Mouse (Mus musculus) induced T-regulatory cell, adult 2 months (primary cell): ENCODE results near the gene 9930021J03Rik.

Experiments
- DNase-seq: peaks from one replicate; pipeline ENCODE4 v3.0.0-alpha.2; 2012; ENCODE audit warnings: low read depth

9930021J03Rik gene

GRCm38 (mm10) chr19:29805917-29806785 lies at the start of gene 9930021J03Rik:
9930021J03Rik (minus strand) TSS chr19:29805989.
- DNase-seq = peak; percentile 99

DNA sequence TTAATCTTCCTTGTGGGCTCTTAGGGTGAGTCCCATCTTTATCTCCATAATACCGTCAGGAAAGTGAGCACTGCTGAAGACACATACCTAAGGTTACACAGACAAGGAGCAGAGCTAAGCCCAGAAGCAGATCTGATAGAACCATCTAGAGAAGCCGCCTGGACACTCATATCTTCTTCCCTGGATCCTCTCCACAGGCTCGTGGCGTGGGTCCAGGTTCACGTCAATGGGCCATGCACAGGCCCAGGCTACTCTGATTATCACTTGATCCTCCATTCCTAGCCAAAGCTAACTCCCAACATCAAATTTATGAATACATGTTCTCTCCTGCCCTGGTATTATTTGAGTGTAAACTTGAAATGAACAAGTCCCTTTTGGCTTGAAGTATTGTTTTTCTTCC lies 47.9 kb upstream of the 9930021J03Rik start:
- DNase-seq = no peak

- DNase-seq = no peak
These were observed 45.4 kb upstream of the 9930021J03Rik start for GRCm38 (mm10) chr19:29851036-29851690.

DNA sequence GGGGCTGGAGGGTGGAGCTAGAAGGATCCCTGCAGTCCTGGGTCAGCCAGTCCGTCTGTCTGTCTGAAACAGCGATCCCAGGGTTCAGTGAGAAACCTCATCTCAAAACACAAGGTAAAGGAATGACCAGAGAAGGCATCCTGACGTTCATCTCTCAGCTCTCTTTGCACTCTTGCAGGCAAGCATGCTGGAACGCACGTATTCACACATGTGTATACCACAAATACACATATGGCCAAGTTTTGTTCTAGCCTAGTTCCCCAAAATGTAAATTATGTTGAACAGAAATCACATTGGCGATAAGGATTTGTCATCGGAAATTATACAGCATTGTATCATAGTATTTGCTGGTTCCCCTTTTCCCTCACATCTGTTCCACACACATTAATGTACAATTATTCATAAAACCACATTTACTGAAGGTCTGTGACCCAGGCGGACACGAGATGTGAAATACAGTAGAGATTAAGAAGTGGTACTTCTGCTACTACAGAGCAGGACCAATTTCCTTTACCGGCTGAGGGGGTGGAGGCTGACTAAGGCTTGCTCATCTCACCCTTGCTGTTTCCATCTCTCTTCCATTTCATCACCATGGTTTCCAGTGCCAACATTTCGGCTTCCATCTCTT lies 44.2 kb upstream of the 9930021J03Rik start:
- no peak for DNase-seq

- DNase-seq = no peak
These were observed 38.4 kb upstream of the 9930021J03Rik start for GRCm38 (mm10) chr19:29844036-29844661.

GRCm38 (mm10) chr19:29843641-29844035 lies 37.8 kb upstream of the 9930021J03Rik start:
- no peak for DNase-seq

DNA sequence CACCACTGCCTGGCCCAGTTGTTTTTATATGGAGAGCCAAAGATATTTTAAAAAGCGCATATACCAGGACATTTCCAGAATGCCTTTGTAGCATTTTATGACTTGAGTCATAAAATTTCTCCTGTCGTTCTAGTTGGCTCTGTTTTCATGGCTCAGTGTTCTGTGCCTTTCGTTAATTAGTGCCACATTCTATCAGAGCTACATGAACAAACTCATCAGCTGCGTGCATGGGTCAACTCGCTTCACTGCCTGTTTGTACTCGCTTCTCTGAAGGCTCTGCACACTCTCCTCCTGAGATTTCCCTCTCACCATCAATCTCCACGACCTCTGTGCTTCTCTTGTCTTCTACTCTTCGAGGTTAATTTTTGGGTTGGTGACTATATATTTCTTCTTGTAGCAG lies 37.2 kb upstream of the 9930021J03Rik start:
- no peak for DNase-seq

- no peak for DNase-seq
These were observed 34.9 kb upstream of the 9930021J03Rik start for GRCm38 (mm10) chr19:29840642-29841041.

- DNase-seq = no peak
These were observed 32.9 kb upstream of the 9930021J03Rik start for GRCm38 (mm10) chr19:29838636-29839135.

GRCm38 (mm10) chr19:29838171-29838570 lies 32.4 kb upstream of the 9930021J03Rik start:
- DNase-seq = no peak

DNA sequence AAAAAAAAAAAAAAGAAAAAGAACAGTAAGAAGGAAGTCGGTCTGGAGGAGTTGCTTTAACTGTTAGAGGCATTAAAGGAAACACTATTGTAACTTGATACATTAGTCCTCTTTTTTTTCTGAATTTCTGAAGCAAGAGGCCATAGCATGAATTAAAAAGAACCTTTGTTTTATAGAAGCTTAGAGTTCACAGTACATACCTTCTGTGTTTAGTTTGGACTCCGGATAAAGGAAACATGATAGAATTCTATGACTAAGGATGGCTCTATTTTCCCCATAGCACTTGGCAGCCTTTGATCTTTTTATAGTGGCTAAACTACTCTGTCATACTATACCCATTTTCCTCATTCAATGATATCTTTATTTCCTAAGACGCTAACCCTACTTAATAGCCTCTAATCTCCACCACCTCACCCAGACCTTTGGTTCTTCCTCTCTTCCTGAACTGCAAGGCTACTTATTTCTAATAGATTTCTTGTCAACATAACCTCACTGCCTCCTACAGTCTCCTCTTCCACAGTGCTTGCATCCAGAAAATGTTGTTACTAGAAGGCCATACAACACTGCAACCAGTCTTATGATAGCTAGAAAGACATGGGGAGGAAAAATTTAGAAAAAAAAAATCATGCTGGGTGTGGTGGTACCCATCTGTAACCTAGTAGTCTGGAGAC lies 29.7 kb upstream of the 9930021J03Rik start:
- DNase-seq = no peak

- no peak for DNase-seq
These were observed 25.1 kb upstream of the 9930021J03Rik start for GRCm38 (mm10) chr19:29830911-29831310.

DNA sequence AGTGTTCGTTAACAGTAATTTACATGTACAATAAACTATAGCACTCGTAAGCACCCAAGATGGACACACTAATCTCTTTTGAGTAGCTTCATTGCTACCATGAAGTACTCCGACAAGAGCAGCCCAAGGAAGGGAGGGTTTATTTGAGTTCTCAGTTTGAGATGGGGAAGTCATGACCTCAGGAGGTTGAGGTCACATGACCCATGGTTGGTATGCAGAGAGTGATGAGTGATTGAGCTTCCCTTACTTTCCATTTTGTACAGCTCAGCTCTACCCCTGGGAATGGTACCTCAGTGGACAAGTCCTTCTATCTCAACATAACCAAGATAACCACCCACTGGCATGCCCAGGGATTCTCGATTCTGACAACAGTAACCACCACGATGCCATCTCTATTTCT lies 22.8 kb upstream of the 9930021J03Rik start:
- DNase-seq = no peak

- peak; percentile 28 for DNase-seq
These were observed 20.9 kb upstream of the 9930021J03Rik start for GRCm38 (mm10) chr19:29826686-29827085.

- no peak for DNase-seq
These were observed 19.2 kb upstream of the 9930021J03Rik start for GRCm38 (mm10) chr19:29825003-29825402.

DNA sequence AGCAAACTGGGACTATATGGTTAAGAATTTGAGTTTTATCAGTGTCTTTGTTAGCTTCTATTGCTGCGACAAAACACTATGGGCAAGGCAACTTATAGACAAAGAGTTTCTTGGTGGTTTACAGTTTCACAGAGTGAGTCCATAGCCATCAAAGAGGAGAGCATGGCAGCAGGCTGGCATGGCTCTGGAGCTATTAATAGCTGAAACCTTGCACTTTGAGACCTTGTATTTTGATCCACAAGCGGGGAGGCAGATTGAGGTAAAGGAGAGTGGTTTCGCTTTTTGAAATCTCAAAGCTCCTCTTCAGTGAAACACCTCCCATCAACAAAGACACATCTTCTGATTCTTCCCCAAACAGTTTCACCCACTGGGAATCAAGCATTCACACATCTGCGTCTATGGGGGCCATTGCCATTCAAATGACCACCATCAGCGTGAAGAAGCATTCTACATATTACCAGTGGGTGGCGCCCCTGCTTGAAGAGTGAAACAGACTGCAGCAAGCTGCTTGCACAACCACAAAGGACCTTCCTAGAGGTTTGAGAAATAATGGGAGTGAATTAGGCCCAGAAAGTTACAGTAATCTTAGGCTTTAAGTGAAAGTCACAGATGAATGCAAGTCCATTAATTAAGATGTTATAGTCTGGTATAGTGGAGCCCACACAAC lies 18.4 kb upstream of the 9930021J03Rik start:
- peak; percentile 75 for DNase-seq

GRCm38 (mm10) chr19:29823456-29824010 lies 17.7 kb upstream of the 9930021J03Rik start:
- no peak for DNase-seq

DNA sequence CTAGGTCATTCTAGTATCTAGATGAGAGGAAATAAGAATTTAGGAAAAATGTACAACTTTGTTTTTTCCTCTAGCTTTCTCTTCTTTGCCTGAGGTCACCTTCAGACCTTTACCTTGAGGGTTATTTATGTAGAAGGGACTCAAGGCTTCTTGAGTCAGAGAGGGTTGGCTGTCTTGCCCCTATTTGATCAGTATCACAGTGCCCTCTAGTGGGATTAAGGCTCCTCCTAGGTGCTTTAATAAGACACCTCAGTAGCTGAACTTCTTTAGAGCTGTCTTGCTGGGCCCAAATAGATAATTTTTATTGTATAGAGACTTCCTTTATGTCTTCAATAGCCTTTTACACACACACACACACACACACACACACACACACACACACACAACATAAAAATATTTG lies 15.2 kb upstream of the 9930021J03Rik start:
- peak; percentile 84 for DNase-seq

DNA sequence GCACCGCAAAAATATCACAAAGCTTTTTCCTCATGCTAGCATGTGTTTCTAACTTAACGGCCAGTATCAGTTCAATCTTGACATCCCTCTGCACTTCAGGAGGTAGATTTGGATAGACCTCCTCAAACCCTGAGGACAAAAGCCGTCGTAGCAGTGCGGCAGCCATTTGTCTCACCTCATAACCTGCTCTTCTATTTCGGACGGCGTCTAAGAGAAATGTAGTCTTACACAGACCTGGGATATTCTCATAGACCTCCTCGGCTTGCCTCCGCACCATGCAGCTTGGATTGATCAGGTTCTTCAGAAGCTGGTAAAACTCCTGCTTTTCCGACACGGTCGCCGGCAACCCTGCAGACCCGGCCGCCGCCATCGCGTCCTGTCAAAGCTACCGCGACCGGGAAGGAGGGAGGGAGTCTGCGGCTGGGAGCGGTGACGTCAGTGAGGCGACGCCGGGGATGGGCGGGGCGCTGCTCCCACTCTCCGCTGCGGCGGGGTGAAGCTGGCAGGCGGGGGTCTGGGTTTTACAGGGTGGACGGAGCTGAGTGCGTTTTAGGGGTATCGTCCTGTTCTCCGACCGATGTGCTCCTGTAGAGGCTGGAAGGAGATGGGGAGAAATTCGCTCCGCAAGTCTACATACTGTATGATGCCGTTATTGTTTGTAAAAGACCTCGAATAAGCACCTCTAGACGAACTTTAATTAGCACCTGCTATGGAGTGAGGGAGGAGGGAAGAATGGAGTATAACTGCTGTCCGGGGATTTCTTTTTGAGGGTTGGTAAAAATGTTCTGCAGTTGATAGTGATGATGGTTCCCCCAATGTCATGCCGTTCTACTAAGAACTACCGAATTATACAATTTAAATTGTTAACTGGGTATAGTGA lies 7.0 kb upstream of the 9930021J03Rik start, which contains the start of gene Ranbp6:
Gene Ranbp6, minus strand, starts transcription at position 394 of the 880 bp plus-strand sequence.
- DNase-seq = peak; percentile 92

- DNase-seq = no peak
These were observed 4.2 kb upstream of the 9930021J03Rik start for GRCm38 (mm10) chr19:29810022-29810421.
